Mouse (Mus musculus) left cerebral cortex, adult 9 months (tissue): ENCODE data around the gene Zfand4.

Experiments
- DNase-seq, 2 experiments: peaks; one replicate each; pipeline ENCODE4 v3.0.0; 2022; ENCODE audit warnings: low spot score in 2 of 2

Gene Zfand4

DNA sequence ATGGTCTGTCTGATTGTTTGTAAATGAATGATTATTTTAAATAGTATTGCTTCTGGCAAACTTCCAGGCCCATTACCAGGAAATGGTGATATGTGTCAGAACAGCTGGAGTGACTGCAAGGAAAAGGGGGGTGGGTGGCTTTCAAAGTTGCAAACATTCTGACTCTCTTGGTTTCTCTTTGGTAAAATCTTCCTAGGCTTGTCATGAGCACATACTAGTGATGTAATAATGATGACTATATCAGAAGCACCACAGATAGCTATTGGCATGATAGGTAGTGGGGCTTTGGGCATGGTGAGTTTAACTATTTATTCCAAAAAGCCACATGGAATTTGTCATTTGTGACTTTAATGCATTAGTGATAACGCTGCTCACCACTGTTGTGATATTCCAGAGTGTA lies 110.1 kb downstream of the Zfand4 start:
- DNase-seq, result no peak

DNA sequence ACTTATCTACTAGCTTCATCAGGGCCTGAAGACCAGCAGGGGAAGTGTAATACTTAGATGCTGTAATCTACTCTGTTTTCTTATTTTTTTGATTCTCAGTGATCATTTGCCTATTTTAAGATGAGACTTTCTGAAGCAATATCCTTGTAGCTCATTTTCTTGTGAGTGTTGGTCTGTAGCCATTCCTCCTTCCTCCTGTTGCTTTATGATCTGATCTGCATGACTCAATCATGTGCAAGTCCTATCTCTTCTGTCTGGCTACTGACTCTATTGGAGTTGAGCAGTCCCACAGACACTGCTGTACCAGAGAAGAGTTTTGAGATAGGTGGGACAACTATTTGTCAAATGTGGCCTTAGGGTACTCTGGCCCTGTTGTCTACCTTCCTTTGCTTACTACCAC lies 110.6 kb downstream of the Zfand4 start:
- DNase-seq, result no peak

DNA sequence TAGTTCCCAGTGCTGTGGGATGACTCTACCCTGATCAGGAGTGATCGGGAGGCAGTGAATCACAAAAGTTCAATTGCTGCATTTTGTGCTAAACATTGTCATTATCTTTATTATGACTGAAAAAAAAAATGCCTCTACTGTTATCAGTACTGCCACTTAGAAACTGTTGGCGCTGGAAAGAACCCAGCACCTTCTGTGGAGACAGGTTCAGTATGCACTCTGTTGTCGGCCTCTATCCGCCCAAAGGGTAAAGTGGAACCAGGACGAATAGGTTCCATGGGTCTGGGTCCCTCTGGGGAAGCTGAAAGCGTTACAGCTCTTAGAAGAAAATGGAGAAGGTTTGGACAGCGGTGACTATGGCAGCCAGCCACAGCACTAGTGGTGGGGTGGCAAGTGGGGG lies 114.9 kb downstream of the Zfand4 start:
- no peak for DNase-seq
